Mouse (Mus musculus): ENCODE measurements around the gene Sox30.

- no peak for TF ChIP-seq CTCF (conservative IDR thresholded peaks at IDR 0.05; ENCODE audit: low read length)
- no peak for TF ChIP-seq POU5F1 (IDR thresholded peaks at IDR 0.05; ENCODE audit: borderline replicate concordance, low read length)
Observed at GRCm38 (mm10) chr11:46038901-46039300, 58.8 kb downstream of the Sox30 start.

Data from E14TG2a.4 (cell line).